Mouse (Mus musculus) lung, embryonic 16.5 days (tissue): ENCODE measurements around the gene Ttc7. TPM values are rescaled to one million over a fixed set of nuclear protein-coding genes. Genes with fewer than 3 reads are reported as not detected.

Experiments
- ATAC-seq: fragments of 200-750 bp; cut with Nextera tagmentation; 2 replicates; pipeline ENCODE4 v1.8.0; 2017; ENCODE audit warnings: low read depth, mild to moderate bottlenecking, moderate library complexity
- H3K27ac ChIP-seq: fragments of 300-500 bp; sonication (generic); 2 replicates; pipeline ENCODE4 v1.5.1; 2014; ENCODE audit warnings: mild to moderate bottlenecking, control low read depth, low read length
- H3K27me3 ChIP-seq: fragments of 300-500 bp; sonication (generic); 2 replicates; pipeline ENCODE4 v1.6.1; 2014; ENCODE audit warnings: low read depth, low read length, mixed read lengths; ENCODE audit not compliant: control insufficient read depth, insufficient read depth
- H3K36me3 ChIP-seq: fragments of 300-500 bp; sonication (generic); 2 replicates; pipeline ENCODE4 v1.6.1; 2014; ENCODE audit warnings: low read length; ENCODE audit not compliant: control insufficient read depth, insufficient read depth
- H3K4me1 ChIP-seq: fragments of 300-500 bp; sonication (generic); replicated peaks from 2 replicates; pipeline ENCODE4 v1.6.1; 2014; ENCODE audit warnings: low read length, mixed read lengths; ENCODE audit not compliant: control insufficient read depth, insufficient read depth
- H3K4me2 ChIP-seq: fragments of 300-500 bp; sonication (generic); 2 replicates; pipeline ENCODE4 v1.6.1; 2014; ENCODE audit warnings: low read depth, low read length, control low read depth
- H3K4me3 ChIP-seq: fragments of 300-500 bp; sonication (generic); 2 replicates; pipeline ENCODE4 v1.5.1; 2014; ENCODE audit warnings: mild to moderate bottlenecking, low read length, control low read depth
- H3K9ac ChIP-seq: fragments of 300-500 bp; sonication (generic); 2 replicates; pipeline ENCODE4 v1.6.1; 2014; ENCODE audit warnings: low read length, control low read depth
- H3K9me3 ChIP-seq: fragments of 300-500 bp; sonication (generic); 2 replicates; pipeline ENCODE4 v1.6.1; 2016; ENCODE audit warnings: low read length; ENCODE audit not compliant: control insufficient read depth
- WGBS: fragments of 180-500 bp; shearing (Covaris S2); extraction: QIAGEN DNeasy Blood & Tissue Kit; methylation state at CpG from one replicate; pipeline ENCODE4 v1.1.7; 2014; 5-methylcytosine and 5-hydroxymethylcytosine counted together
- polyA plus RNA-seq: library from polyadenylated mRNA; unstranded; fragments of >200 nt; fragmentation: Nextera tagmentation; extraction: Ambion mirVana; gene quantifications from 2 replicates; pipeline ENCODE4 v1.2.1, GENCODE M21; 2015

Gene Ttc7
- polyA plus RNA-seq, 1 experiment from 2014 or later: 6.4 TPM

DNA sequence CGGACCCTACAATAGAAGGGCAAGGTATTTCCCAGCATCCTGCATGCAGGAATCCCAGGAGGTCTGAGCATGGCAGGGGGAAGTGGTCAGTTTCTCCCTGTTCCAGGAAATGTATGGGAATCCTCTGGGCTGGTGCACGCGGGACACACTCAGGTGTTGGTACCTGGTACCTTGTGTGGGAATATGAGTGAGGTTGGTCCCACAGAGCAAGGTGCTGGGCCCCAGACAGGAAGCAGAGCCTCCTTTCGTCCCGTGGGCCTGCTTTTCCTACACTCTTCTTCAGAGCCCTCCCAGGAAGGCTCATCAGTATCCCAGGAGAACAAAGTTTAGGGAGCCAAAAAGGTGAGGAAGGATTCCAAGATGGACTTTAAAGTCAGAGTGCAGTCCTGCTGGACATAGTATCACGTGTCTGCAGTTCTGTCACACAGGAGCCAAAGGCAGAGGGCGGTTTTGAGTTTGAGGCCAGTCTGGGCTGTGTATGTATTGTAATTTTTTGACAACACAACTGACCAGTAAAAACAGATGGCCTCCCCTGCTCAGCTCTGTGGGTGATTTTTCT lies 1.9 kb downstream of the Ttc7 start:
- Histone ChIP-seq H3K9ac (no peak overlapping the region), H3K4me1 (peaks cover 27% of the 10 kb centered on the region), H3K9me3 (no peaks in the 10 kb centered on the region), H3K4me2 (no peak overlapping the region), H3K4me3 (no peak overlapping the region), H3K27ac (no peak overlapping the region), H3K36me3 (no peaks in the 10 kb centered on the region), H3K27me3 (peaks cover 10% of the 10 kb centered on the region; the same call in 1 of the 2 replicates)
- ATAC-seq: no peak
- WGBS: 76% methylated on average over 7 of the region's 7 CpGs

DNA sequence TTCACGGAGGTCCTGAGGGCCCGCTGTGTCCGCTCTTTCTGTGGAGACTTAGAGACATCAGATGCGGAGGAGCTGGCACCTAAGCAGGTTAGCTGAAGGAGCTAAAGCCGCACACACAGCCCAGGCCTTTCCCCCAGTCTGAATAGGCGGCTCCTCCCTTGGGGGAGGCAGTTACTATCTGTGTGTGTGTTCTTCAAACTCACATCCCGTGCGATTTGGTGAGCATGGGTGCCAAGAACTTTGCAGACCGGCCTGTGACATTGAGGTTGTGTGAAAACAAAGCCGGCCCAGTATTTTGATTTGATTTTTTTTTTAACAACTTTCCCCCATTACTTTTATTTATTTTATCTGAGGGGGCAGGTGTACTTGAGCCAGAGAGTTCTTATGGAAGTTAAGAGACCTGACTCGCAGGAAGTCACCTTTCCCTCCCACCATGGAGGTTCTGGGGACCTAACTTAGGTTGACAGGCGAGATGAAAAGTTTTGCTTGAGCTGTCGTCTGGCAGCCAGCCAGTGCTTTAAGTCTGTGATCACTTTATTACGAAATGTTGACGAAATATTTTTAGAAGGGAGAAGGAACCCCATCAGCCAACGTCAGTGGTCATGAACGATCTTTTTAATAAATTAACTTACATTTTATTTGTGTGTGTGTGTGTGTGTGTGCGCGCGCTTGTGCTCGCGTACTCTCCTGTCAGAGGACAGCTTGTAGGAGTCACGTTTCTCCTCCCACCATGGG lies 3.2 kb downstream of the Ttc7 start:
- Histone ChIP-seq H3K27me3 (peaks cover 10% of the 10 kb centered on the region; the same call in 1 of the 2 replicates), H3K36me3 (no peaks in the 10 kb centered on the region), H3K9ac (no peak overlapping the region), H3K9me3 (no peaks in the 10 kb centered on the region), H3K4me2 (no peak overlapping the region), H3K27ac (peak overlapping the region; percentile 47; the same call in 1 of the 2 replicates), H3K4me1 (peaks cover 27% of the 10 kb centered on the region), H3K4me3 (no peak overlapping the region)
- no peak for ATAC-seq
- WGBS: 31% methylated on average over 23 of the region's 23 CpGs

DNA sequence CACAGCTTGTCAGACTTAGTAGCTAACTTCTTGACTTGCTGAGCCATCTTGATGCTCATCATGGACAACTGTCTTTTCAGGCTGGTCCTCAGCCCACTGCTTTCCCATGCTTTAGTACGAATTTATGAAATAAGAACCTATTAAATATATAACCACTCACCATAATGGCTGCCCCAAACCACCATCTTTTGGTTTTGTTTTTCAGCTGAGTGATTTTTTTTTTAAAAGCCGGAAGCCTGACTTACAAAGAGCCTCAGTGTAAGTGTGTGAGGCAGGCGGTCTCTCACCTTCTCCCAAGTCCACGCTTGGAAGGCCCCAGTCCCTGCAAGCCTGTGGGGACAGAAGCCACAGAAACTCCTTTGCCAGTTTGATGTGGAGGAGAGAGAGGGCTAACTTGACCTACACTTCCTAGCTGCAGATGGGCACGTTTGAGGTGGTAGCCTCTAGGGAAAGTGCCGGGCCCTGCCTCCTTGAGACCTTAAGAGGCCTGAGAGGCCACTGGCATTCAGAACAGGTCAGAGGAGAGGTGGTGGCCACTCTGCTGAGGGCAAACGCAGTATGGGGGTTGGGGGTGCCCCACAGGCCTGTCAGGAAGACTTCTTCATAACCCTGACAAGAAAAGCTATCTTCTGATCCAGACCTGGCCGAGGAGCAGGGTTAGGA lies 3.9 kb downstream of the Ttc7 start:
- WGBS: 48% methylated on average over 8 of the region's 8 CpGs
- Histone ChIP-seq H3K4me2 (no peak overlapping the region), H3K36me3 (no peaks in the 10 kb centered on the region), H3K9me3 (no peaks in the 10 kb centered on the region), H3K4me1 (peaks cover 25% of the 10 kb centered on the region), H3K27me3 (peaks cover 10% of the 10 kb centered on the region; the same call in 1 of the 2 replicates), H3K27ac (peak overlapping the region; percentile 47; the same call in 1 of the 2 replicates), H3K9ac (no peak overlapping the region), H3K4me3 (no peak overlapping the region)
- no peak for ATAC-seq

DNA sequence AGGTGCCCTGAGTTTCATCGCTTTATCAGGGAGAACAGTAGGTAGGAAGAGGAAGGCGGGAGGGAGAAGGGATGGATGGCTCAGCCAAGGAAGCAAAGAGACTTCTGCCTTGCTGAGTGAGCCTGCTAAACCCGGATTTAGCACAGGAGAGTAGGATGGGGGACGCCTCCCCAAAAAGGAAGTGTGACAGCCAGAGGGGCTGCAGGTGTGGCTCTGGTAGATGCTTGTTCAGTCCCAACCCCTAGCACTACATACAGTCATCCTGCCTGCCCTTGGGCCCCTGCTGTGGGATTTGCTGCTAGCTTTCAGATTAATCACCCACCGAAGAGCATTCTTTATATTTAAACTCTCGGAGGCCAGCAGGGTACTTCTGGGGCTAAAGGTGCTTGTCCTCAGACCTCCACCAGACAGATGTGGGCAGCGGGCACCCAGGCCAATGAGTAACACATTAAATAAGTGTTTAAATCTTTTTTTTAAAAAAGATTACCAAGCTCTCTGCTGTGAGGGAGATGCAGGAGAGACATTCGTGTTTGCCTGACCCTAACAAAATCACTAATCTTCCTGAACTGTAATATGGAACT lies 4.6 kb downstream of the Ttc7 start:
- Histone ChIP-seq H3K27ac (no peak overlapping the region), H3K4me3 (no peak overlapping the region), H3K36me3 (no peaks in the 10 kb centered on the region), H3K9ac (no peak overlapping the region), H3K27me3 (peaks cover 10% of the 10 kb centered on the region; the same call in 1 of the 2 replicates), H3K4me1 (peaks cover 24% of the 10 kb centered on the region), H3K4me2 (no peak overlapping the region), H3K9me3 (no peaks in the 10 kb centered on the region)
- ATAC-seq: no peak
- WGBS: 68% methylated on average over 8 of the region's 8 CpGs

DNA sequence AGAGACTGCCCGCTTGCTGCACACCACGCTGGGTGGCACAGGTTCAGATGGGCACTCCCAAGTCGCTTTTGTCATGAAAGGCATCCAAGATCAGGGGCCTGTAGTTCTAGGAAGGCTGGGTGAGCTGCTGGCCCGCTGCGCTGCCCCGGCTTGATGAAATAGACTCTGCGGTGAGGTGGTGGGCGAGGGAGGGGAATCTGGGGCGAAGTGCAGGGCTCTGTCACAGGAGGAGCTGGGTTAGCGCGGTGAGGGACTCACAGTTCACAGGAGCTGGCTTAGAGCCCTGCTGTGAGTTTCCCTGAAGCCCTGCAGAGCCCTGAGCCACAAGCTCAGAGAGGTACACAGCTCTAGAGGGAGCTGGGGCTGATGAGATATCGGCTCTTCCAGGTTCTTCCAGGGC lies 5.4 kb downstream of the Ttc7 start:
- Histone ChIP-seq H3K4me3 (no peak overlapping the region), H3K27me3 (peaks cover 10% of the 10 kb centered on the region; the same call in 1 of the 2 replicates), H3K4me2 (no peak overlapping the region), H3K9me3 (no peaks in the 10 kb centered on the region), H3K4me1 (peaks cover 24% of the 10 kb centered on the region), H3K9ac (no peak overlapping the region), H3K27ac (no peak overlapping the region), H3K36me3 (no peaks in the 10 kb centered on the region)
- 53% methylated on average over 12 of the region's 12 CpGs for WGBS
- ATAC-seq: no peak

DNA sequence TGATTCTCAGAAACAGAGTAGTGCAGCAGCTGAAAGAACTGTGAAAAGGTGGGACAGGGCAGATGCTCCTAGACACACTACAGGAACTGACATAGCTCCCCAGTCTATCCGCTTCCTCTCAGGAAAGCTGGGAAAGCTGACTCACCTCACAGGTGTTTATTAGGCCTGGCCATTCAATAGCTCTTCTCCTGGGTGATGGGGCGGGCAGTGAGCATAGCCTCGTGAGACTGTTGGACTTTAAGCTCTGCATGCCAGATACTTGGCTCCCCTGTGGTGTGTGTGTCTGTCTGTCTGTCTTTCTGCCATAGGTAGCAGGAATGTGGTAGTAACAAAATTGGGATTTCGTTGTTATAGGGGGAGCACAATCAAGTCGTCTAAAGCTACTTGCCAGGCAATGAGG lies 6.7 kb downstream of the Ttc7 start:
- H3K9ac ChIP-seq: no peak overlapping the region
- no peaks in the 10 kb centered on the region for H3K36me3 ChIP-seq
- no peak overlapping the region for H3K4me2 ChIP-seq
- no peak overlapping the region for H3K4me3 ChIP-seq
- ATAC-seq: no peak
- no peaks in the 10 kb centered on the region for H3K9me3 ChIP-seq
- H3K27ac ChIP-seq: no peak overlapping the region
- 73% methylated on average over 5 of the region's 5 CpGs for WGBS
- H3K4me1 ChIP-seq: peaks cover 17% of the 10 kb centered on the region
- H3K27me3 ChIP-seq: peaks cover 4% of the 10 kb centered on the region; the same call in 1 of the 2 replicates

DNA sequence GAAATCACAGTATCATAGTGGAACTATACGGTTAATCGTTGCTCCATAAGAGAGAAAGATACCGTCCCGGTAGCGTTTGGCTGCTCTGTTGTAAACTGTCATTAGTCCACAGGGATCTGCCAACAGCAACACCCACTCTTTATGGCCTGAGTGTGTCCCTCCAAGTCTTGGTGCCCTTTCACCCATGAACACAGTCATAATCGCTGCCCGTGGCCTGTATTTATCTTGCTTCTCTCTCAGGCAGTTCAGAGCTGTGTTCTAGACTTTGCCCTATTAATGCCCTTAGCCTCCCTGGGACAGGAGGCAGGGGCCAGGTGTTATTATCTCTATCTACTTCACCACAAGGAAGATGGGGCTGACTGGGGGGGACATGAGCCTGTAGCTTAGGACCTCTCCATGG lies 8.4 kb downstream of the Ttc7 start:
- no peak for ATAC-seq
- H3K27ac ChIP-seq: no peak overlapping the region
- no peaks in the 10 kb centered on the region for H3K9me3 ChIP-seq
- no peak overlapping the region for H3K4me3 ChIP-seq
- no peaks in the 10 kb centered on the region for H3K36me3 ChIP-seq
- H3K27me3 ChIP-seq: no peaks in the 10 kb centered on the region
- H3K4me1 ChIP-seq: peaks cover 9% of the 10 kb centered on the region
- 72% methylated on average over 7 of the region's 7 CpGs for WGBS
- no peak overlapping the region for H3K4me2 ChIP-seq
- H3K9ac ChIP-seq: no peak overlapping the region

DNA sequence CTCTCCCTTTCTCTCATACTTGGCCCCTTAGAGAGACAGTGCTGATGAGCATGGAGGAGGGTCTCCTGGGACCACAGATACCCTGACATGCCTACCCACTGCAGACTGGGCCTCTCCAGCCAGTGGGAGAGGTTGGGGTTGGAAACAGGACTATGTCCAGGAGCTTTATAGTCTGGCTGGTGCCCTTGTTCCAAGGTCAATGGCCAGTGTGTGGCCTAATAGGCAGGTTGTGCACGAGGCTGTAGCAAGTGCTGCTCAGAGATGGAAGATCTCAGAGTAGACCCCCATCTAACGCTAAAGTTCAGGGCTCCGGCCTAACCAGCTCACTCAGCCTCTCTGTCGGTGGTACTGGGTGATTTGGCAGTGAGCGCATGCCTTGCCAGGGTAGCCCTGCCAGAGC lies 9.1 kb downstream of the Ttc7 start:
- WGBS: 82% methylated on average over 5 of the region's 5 CpGs
- Histone ChIP-seq H3K27ac (no peak overlapping the region), H3K4me3 (no peak overlapping the region), H3K4me1 (peaks cover 2% of the 10 kb centered on the region), H3K4me2 (no peak overlapping the region), H3K36me3 (no peaks in the 10 kb centered on the region), H3K9me3 (no peaks in the 10 kb centered on the region), H3K27me3 (no peaks in the 10 kb centered on the region), H3K9ac (no peak overlapping the region)
- no peak for ATAC-seq

DNA sequence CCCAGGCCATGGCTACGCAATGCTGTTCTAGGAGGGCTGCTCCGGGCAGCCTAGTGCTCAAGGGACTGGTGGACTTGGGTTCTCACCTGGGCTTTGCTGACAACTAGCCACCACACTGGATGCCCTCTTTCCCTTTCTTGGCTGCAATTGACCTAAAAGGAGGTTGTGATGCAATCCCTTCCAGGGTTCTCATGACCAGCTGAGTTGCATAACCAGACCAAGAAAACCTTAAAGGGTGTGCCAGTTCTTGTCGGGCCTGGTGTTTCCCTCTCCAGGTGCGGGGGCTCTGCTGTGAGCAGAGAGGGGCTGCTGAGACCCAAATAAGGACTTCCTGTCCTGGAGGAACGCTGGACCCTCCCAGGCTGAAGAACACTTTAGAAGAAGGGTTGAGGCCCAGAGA lies 10.4 kb downstream of the Ttc7 start:
- no peaks in the 10 kb centered on the region for H3K4me1 ChIP-seq
- no peak overlapping the region for H3K9ac ChIP-seq
- H3K4me2 ChIP-seq: no peak overlapping the region
- no peaks in the 10 kb centered on the region for H3K9me3 ChIP-seq
- H3K27me3 ChIP-seq: no peaks in the 10 kb centered on the region
- H3K36me3 ChIP-seq: no peaks in the 10 kb centered on the region
- H3K4me3 ChIP-seq: no peak overlapping the region
- H3K27ac ChIP-seq: no peak overlapping the region
- no peak for ATAC-seq
- 73% methylated on average over 5 of the region's 5 CpGs for WGBS
